Mouse (Mus musculus): ENCODE measurements around the gene Gm12185.
"Not testable (repeated sequence)": the region's sequence is repeated elsewhere in the genome, so short reads cannot be mapped to it uniquely, and the experiment has no call there.

The Gm12185 gene

DNA sequence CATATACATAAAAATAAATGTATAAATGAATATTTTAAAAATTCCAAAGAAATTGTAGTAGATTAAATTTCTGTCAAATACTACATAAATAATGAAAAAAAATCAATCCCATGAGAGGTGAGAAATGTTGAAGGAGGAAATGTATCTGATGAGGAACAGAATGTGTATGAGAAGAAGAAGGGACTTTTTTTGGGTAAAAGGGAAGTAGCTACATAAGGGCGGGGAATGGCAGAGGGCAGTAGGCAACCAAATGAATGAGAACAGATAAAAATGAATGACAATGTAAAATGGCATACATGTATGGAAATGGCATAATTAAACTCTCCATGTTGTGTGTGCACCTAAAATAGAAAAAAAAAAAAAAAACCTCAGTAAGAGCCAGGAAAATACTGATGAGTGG is 78.4 kb downstream of the Gm12185 start:
- DNase-seq = no peak

DNA sequence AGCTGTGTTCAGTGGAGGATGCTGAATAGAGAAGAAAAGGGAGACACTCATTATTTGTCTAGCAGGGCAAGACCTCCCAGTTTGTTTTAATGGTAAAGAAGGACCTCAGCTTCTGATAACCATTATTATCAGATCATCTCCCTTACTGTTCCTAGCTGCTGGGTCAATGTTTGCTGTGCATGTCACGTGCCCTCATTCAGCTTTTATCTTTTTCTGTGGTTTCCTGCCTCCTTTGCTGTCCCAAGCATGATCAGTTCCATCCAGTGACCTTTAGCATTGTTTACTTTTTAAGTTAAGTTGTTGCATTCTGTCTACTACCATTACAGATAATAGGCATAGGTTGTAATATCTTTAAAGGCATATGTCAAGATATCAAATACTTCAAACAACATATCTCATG is 83.6 kb downstream of the Gm12185 start:
- no peak for DNase-seq

DNA sequence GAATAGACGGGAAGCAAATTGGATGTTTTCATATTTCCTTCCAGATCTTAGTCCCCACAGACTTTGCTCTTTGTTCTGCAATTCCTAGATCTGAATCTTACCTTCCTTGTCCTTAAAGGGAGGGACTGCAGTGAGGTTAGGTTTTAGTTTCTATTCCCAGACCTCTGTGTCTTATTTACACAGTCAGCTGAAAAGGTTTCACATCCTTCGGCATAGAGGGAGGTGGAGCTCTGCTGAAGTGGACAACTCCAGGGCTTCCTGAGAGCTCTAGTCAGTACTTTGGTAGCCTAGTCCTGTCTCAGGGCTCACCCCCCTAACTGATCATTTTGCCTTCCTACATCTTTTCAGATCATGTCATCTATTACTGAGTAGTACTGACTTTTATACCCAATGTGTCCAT is 90.0 kb downstream of the Gm12185 start, which contains the start of gene Gm5431:
Gene Gm5431 (minus strand): TSS at position 194 of the 400 bp plus-strand sequence.
- no peak for DNase-seq

DNA sequence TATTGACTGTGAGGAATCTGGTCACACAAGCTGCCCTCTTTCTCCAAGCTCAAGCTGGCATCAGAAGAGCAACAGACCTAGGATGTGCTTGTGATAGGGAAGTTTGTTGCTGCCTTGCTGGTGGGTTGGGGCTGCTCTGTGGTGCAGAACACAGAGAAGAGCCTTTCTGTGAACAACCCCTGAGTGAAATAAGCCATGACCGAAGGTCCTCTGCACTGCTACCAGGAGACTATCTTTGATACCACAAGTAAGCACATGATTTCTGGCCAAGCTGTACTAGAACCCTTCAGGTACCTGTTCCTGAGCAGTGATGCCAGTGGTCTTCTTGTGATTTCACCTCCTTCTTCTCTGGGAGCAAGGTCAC is 90.5 kb downstream of the Gm12185 start:
- not testable (repeated sequence) for DNase-seq

DNA sequence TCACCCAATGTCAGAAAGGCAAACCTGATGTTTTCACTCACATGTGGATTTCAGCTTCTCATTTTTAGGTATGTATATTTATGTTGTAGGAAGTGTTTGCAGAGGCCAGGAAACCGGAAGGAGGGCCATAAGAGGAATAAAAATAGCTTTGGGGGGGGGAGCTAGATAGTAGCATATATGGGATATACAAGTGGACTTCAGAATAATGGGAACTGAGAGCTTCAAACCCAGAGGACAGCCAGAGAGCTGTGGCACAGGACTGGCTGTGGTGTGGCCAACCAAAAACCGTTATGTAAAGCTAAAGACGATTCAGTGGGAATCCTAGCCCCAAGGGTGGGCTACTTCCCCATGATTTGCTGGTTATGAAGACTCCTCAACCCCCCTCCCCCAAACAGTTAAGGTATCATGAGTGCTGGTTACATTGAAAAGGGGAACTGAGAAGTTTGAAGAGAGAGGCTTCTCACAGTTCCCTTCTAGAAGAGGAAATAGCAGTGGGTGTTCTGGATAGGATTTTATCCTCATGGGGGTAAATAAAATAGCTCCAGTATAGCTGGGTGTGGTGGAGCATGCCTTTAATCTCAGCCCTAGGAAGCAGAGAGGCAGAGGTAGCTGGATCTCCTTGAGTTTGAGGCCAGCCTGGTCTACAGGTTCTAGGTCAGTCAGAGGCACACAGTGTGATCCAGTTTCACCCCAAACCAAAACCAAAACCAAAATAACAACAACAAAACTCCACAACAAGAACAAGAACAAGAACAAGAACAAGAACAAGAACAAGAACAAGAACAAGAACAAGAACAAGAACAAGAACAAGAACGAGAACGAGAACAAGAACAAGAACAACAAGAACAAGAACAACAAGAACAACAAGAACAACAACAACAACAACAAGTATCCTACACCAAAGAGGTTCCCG is 91.1 kb downstream of the Gm12185 start:
- DNase-seq = not testable (repeated sequence)

DNA sequence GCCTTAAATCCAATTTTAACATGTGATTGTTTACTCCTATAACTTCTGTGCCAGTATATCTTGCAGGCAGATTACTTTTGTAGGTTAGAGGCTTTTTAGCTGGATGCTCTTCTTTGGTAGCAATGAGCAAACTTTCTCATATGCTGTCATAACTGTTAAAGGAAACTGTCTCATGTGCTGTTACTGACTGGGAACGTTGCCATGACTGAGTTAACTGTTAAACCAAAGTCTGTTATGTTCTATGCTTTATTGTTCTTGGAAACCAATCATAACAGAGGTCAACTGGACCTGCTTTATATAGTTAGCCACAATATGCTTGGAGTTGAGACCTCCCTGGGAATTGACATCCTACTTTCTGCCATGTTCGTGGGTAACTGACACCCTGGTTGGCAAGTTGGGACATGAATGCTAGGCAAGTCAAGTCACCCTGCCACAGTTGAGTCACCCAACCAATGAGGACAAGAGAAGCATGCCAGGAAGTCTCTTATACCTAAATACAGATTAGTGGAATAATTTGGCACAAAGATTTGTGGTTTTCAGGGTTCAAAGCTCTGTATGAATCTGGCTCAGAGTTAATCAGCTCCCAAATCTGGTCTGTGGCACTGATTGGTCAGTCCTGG is 93.1 kb downstream of the Gm12185 start:
- no peak for DNase-seq

DNA sequence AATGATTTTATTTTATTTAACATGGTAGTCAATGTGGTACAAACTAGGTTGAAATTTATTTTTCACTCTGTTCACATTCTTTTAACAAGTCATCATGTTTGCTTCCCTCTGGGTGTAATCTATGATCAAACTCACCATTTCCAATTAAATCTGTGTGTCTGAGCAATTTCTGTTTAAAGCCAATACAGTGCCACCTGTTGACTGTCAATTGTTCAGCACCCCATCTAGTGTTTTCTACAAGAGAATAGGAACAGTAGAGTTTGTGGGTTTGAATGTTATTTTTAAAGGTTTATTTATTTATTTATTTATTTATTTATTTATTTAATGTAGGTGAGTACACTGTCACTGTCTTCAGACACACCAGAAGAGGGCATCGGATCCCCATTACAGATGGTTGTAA is 115.3 kb downstream of the Gm12185 start:
- no peak for DNase-seq

DNA sequence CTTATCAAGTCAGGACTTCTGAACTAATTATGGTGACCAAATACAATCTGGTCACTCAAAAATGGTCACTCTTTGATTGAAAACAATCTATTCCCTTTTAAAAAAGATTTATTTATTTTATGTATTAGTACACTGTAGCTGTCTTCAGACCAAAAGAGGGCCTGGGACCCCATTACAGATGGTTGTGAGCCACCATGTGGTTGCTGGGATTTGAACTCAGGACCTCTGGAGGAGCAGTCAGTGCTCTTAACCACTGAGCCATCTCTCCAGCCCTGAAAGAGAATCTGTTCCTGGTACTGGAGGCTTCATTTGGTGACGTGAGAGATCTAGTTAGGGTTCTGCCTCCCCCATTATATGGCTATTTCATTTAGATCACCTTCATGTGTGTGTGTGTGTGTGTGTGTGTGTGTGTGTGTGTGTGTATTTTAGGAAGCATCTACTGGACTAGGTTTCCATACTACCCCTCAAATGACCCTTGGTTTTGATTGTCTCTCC is 116.6 kb downstream of the Gm12185 start:
- DNase-seq = not testable (repeated sequence)

DNA sequence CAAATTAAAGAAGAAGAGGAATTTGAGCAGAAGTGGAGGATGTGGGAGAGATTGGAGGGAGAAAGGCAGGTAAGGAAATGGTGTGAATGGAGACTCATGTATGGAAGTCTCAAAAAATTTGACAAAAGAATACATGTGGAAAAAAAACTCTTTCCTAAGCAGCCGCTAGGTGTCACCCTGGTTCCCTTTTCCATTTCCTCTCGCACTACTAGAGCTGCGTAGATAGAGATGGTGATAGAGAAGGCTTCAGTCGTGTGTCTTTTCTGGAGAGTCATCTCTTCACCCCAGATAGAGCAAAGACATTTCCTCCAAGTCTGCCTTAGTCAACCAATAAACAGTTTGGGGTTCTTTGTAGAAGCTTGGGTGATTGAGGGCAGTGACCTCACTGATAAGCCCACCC is 117.6 kb downstream of the Gm12185 start:
- DNase-seq = no peak

DNA sequence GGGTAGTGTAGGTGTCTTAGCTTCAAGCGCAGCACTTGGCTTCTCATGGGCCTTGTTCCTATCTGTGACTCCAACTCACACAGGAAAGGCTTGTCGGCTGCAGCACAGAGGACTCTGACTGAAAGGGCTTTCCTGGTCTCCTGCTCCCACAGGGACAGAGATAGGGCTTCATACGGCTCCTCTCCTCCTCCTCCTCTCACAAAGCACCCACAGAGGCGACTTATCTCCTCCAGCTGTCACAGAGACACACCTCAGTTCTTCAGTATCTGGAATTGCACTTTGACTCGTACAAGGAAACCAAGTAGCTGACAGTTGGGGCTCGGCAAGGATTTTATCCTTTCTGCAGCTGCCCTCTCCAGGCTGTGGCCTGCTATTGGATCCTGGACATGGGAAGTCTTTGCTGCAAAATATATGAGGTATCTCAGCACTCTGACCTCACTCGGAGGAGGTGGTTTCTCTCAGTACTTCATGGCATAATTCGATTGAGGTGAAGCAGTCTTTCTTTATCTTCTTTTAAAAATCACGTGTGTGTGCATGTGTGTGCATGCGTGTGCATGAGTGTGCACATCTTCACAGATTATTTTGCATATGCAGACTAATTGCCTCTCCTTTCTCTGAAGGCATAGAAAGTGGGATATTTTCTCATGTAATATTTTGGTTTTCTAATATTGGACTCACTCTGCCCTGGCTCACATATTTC is 118.3 kb downstream of the Gm12185 start:
- no peak for DNase-seq

DNA sequence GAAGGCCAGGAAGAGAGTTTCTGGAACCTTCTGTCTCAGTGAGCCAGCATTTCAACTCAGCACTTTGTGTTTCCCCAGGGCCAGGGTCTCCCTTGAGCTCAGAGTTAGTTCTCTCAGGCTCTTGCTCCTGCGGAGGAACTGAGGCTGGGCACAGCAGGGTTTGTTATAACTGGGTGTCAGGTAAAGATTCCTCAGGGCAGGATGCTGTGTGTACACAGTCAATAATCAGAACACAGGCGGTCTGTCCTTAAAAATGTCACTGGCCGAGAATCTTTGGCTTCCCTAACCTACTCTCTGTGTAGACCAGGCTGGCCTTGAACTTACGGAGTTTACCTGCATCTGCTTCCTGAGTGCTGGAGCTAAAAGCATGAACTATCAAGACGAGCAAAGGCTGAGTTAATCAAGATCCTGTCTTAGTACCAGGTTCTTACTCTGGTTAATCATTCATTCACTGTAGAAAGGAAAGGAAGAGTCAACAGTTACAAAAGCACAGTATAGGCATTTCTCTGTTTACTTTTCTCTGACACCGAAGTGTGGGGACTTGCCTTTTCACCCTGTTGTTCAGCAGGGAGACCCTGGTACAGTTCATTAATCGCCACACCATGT is 119.2 kb downstream of the Gm12185 start:
- no peak for DNase-seq

DNA sequence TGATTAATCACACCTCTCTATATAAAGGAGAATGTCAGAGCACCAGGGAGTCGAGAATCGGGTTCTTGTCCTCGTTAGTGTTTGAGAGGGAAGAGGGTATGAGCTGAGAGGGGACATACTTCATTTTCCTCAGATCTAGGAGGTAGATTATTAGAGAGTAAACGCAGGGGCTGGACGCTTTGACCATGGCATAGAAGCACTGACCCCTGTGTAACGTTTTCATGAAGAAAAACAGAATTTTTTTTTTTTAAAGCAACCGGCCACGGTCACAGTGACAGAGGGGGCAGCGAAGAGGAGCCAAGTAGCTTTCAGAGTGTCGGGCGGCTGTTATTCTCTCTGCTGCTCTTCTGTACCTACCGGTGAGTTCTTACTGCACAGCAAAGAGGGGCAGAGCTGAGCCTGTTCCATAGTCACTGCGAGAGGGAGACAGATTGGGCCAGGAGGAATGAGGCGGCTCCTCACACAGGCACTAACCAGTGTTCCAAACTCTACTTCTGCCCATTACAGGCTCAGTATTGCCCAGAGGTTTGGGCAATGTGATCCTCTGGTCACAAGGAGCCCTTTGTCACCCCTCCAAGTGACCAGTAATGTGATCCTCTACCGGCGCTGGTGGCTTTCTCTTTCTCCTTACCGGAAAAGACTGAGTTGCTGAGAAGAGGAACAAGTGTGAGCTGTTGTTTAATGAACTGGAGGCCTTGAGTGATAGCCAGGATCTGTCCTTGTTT is 120.0 kb downstream of the Gm12185 start:
- DNase-seq = no peak

DNA sequence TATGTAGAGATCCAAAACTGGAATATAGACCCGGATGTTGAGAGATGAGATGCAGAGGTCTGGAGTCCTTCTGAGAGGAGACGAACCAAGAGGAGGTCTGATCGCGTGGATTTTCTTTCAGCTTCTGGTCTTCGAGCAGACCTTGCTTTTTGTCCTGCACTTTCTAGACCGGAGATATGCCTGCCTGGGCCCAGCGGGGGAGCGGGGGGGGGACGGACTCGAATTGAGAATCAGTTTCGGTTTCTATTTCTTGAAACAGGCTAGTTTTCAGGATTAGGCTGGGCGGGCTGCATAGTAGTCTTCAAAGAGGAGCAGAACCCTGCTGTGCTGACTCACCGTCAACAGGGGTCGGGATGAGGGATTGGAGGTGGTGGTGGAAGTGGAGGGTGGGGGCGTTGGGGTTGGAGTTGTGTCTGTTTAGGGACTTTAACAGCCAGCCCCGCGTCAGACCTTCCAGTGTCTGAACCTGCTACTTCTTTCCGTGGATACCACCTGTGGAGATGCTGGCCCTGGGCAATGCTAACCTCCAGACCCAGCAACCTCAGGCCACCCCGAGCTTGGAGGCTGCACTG is 120.7 kb downstream of the Gm12185 start, which contains the start of gene Irgm1:
Gene Irgm1 (minus strand): TSS at position 483 of the 572 bp plus-strand sequence.
- no peak for DNase-seq

DNA sequence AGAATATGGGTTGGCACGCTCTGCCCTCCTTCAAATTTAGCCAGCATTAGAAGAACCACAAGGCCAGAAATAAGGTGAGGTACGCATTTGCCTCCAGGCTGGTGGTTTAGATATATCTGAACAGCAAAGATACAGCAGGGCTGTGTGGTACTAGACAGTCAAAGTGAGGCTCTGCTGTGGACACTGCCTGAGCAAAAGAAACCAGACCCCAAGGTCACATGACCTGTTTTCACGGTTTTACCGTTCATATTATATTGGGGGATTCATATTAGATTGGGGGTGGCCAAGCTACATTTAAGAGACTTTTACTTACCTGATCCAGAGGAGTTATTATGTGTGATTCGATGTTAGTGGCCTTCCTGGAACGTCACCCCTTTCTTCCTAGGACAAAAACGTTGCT is 121.2 kb downstream of the Gm12185 start:
- DNase-seq = no peak

DNA sequence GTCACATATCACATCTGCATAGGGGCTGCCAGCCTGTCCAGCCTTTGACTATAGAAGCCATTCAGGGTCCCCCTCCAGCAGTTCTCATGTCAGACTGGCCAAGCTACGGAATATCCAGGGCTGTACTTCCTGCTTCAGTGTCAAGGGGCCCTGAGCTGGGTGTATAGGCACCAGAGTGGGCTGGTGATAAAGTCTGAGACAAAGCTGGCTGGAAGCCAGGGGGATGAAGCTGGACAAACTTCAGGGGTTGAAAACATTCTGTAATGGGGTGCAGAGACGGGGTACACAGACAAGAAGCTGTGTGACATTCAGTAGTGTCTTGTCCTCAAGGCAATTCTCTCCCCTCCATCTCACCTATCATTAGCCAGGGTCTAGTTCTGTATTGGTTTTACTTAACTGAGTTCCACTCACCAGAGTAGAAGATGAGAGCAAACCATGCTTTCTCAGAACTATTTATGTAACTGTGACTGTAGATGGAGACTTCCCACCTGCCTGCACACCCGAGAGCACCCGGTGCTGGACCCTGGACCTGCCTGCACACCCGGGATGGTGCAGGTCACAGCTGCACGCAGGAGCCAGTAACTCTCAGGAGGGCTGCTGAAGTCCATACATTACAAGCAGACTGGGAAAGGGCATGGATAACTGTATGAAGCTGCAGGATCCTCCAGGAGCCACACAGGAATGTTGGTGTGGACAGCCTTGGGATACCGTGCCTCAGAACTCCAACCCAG is 122.5 kb downstream of the Gm12185 start:
- no peak for DNase-seq

DNA sequence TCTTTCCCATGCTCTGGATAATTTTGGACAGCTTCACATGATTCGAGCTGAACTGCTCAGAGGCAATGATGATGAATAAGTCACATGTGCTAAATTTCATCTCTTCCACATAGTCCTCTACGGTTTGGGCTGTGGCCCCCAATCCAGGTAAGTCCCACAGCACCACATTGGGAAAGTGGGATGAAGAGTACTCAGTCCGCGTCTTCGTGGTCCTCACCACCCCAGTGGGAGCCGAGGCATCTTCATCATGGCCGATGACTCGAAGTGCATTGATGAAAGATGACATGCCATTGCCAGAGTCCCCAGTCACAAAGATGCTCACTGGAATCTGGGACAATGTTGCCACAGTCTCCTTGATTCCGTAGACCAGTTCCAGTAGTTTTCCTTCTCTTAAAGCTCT is 125.5 kb downstream of the Gm12185 start:
- no peak for DNase-seq

DNA sequence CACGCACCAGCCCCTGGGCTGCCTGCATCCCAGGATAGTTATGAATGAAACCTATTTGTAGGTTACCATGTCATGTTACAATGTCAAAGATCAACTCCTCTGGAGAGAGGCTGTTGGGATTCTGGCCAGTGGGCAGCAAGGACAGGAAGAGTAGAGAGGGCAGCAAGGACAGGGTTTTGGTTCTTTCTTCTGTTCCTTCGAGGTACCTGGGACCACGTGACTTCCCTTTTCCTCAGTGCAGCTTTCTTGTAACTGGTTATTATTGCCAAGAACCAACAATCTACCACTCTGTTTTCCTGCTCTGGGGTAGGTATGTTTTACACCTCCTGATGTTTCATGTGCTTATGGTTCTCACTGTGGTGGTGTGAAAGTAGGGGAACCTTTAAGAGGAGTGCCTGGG is 128.2 kb downstream of the Gm12185 start:
- no peak for DNase-seq

DNA sequence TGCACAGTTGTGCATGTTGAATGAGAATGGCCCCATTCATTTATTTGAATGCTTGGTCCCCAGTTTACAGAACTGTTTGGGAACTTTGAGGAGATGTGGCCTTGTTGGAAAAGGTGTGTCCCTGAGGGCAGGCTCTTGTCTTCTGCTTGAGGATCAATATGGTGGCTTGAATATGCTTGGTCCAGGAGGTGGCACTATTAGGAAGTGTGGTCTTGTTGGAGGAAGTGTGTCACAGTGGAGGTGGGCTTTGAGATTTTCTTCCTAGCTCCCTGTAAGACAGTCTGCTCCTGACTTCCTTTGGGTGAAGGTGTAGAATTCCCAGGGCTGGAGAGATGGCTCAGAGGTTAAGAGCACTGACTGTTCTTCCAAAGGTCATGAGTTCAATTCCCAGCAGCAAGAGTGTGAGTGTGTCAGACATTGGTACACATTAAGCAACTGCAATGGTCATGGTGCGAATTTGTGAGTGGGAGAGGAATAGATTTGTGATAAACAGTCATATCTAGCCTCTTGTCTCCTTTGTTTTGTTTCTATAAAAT is 129.2 kb downstream of the Gm12185 start:
- no peak for DNase-seq

DNA sequence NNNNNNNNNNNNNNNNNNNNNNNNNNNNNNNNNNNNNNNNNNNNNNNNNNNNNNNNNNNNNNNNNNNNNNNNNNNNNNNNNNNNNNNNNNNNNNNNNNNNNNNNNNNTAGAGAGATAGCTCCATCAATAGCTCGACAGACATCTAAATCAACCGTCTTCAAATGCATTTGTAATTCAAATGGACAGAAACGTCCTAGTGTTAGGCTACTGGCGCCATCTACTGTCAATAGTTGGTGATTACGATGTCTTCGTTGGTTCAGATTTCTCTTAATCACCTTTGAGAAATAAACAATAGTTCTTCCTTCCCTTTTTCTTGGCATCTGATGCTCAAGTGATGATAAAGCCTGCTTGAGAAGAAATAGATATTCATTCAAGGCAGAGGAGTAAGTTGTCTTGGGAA is 133.0 kb downstream of the Gm12185 start:
- DNase-seq = peak; percentile 39
